Mouse (Mus musculus) G1E (cell line): Measurements from ENCODE around the gene Klf1.

Experiments used
- CTCF ChIP-seq: IDR thresholded peaks from 2 replicates; pipeline ENCODE4 v1.5.1; 2012; ENCODE audit warnings: low read depth, low read length, inconsistent platforms, mixed read lengths
- GATA1 ChIP-seq: IDR thresholded peaks from 2 replicates; pipeline ENCODE4 v1.6.1; 2012; ENCODE audit warnings: borderline replicate concordance, low read length, inconsistent platforms, mixed read lengths
- GATA2 ChIP-seq: IDR thresholded peaks from 2 replicates; pipeline ENCODE4 v1.6.1; 2012; ENCODE audit warnings: low read depth, low read length, inconsistent platforms, borderline replicate concordance
- POLR2AphosphoS5 ChIP-seq: IDR thresholded peaks from 2 replicates; pipeline ENCODE4 v1.6.1; 2012; ENCODE audit warnings: low read depth, low read length, inconsistent platforms; ENCODE audit not compliant: insufficient replicate concordance
- TAL1 ChIP-seq: conservative IDR thresholded peaks from 2 replicates; pipeline ENCODE4 v1.6.1; 2012; ENCODE audit warnings: low read depth, low read length, inconsistent platforms, mixed read lengths

DNA sequence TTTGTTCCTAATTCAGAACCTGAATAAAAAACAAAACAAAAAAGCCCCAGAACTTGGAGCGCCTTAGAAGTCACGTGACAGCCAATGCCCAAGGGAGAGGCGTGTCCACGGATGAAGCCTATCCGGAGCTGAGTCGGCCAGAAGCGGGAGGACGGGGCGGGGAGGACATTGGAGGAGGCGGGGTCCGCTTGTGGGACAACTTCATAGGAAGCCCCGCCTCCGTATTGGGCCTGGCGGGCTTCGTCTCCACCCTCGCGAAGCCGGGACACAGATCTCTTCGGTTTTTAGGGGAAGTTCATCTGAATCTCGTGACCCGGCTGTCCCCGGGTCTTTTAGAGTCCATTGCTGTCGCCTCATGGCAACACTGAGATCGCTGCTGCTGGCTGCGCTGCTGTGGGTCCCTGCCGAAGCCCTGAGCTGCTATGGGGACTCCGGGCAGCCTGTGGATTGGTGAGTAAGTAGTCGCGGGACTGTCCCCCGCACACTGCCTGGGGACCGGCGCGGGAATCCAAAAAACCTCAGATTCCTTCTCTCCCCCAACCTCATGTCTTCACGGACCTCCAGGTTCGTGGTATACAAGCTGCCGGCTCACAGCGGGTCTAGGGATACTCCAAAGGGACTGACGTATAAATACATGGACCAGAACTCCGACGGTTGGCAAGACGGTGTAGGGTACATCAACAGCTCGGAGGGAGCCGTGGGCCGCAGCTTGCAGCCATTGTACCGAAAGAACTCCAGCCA is 6.9 kb downstream of the Klf1 start, which contains the start of gene Dnase2a:
- no peak for TF ChIP-seq CTCF
- no peak for TF ChIP-seq POLR2AphosphoS5
- no peak for TF ChIP-seq TAL1
- no peak for TF ChIP-seq GATA1
- TF ChIP-seq GATA2: no peak
